Mouse (Mus musculus) heart, adult 2 months (tissue): ENCODE results near the gene Cops4.
A peak's percentile ranks its signal among the peaks of the same experiment; 100 is the strongest.

Experiments
- CTCF ChIP-seq: fragments of 200-600 bp; IDR thresholded peaks from 2 replicates; pipeline ENCODE4 v1.8.1; 2022; ENCODE audit warnings: antibody characterized with exemption, mild to moderate bottlenecking, moderate library complexity
- POLR2A ChIP-seq: fragments of 200-500 bp; IDR thresholded peaks from 2 replicates; pipeline ENCODE4 v1.6.1; 2011; ENCODE audit warnings: mild to moderate bottlenecking, low read depth, low read length, control low read depth; ENCODE audit not compliant: insufficient read depth

- TF ChIP-seq POLR2A (peak; percentile 77), CTCF (no peak; the same call in 1 of the 2 replicates)
These were observed at the start of gene Cops4 for GRCm38 (mm10) chr5:100518049-100519026.
